Mouse (Mus musculus) gastrocnemius, postnatal 14 days (tissue): Measurements from ENCODE around the gene Lrsam1. TPM values are rescaled to one million over a fixed set of nuclear protein-coding genes. Genes with fewer than 3 reads are reported as not detected.
"Not testable (repeated sequence)": the region's sequence is repeated elsewhere in the genome, so short reads cannot be mapped to it uniquely, and the experiment has no call there.

ENCODE experiments used
- DNase-seq: peaks from one replicate; pipeline ENCODE4 v3.0.0; 2021; ENCODE audit warnings: mixed read lengths
- intact Hi-C: fragments of 180-260 bp; cut with DNase I; formaldehyde crosslinking; loops from one replicate; pipeline ENCODE4 v1.15.1; 2025; ENCODE audit warnings: low total_unique reads
- long read RNA-seq, 2 experiments: library from polyadenylated mRNA; stranded (forward); transcript quantifications; one replicate each; pipeline ENCODE4 v2.0.0; 2021
- total RNA-seq, 2 experiments: library from RNA; stranded (reverse); gene quantifications; 2 replicates each; pipeline ENCODE4 v1.2.3; 2021

The Lrsam1 gene
- total RNA-seq = 10 to 100 TPM; 12.0 to 12.2 TPM
- long read RNA-seq, experiment 1, full-length matches to known transcripts = 3 of 11 reads
- long read RNA-seq, experiment 1, partial matches to known transcripts = 2 of 11 reads
- long read RNA-seq, experiment 1, other reads (novel, unspliced or antisense) = 6 of 11 reads
- long read RNA-seq, experiment 2, full-length matches to known transcripts = 6 of 17 reads
- long read RNA-seq, experiment 2, partial matches to known transcripts = 2 of 17 reads
- long read RNA-seq, experiment 2, other reads (novel, unspliced or antisense) = 9 of 17 reads

GRCm38 (mm10) chr2:32961192-32961995 is at the start of gene Lrsam1, which contains the start of gene Rpl12:
Gene Lrsam1 (minus strand): TSS chr2:32961614.
Gene Rpl12 (plus strand): TSS chr2:32961559.
- intact Hi-C loops = no loop called here
- DNase-seq = peak; percentile 97

DNA sequence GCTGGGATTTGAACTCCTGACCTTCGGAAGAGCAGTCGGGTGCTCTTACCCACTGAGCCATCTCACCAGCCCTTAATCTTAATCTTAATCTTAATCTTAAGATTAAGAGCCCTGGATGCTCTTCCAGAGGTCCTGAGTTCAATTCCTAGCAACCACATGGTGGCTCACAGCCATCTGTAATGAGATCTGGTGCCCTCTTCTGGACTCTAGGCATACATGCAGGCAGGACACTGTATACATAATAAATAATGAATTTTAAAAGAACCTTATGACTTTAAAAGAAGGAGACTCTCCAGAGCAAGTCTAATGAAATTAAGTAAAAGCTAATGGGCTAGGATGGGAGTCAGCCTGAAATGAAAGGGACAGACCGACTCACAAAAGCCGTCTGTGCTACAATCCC is 47.6 kb upstream of the Lrsam1 start:
- DNase-seq, intact Hi-C loops: not testable (repeated sequence)

DNA sequence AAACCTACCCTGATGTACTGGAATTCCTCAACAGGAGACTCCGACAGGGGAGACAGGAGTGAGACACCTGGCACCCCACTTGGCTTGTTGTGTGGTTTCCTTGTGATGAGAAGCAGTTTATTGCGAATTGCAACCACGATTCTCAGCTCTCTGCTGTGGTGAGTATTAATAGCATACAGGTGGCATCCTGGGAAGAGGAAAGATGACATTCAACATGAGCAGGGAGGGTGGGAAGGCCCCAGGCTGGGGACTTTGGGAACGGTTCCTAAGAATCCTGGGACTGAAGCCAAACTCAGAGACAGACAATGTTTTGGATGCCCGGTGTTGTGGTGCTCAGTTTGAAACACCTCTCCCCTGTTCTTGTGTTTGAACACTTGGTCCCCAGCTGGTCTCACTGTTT is 43.6 kb upstream of the Lrsam1 start:
- intact Hi-C loops = no loop called here
- DNase-seq = no peak

DNA sequence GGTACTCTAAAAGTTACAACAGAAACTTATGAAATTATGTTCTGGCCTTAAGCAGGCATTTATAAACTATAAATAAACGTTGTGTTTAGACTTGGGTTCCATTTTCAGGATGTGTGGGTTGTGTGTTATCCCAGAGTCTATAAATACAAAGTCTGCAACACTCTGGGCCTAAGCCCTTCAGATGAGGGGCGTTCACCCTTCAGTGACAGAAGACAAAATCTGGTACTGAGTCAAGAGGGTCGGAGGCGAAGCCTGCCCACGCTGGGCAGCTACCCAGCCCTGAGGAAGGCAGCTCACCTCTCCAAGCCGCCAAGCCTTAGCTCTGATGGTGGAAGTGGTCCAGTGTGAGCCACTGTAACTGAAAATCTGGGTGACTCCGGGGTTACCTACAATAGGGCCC is 40.7 kb upstream of the Lrsam1 start:
- no peak for DNase-seq
- intact Hi-C loops = no loop called here

- no peak for DNase-seq
- intact Hi-C loops = no loop called here
Observed at GRCm38 (mm10) chr2:32999752-33000151, 38.3 kb upstream of the Lrsam1 start.

DNA sequence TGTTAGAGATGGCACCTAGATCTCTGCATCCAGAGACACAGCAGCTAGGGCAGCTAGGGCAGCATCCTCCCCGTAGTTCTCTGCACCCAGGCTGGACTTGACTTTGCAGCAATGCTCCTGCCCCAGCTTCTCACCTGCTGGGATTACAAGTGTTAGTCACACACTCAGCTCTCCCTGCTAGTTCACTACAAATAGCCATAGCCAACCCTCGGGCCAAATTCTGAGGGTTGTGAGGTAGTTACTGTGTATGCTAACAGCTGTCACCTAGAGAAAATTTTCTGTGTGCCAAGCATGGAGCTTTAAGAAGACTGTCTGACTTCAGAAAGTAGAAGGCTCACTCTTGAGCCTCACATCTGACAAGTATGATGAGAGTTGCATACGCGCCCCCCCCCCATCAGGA is 36.4 kb upstream of the Lrsam1 start:
- intact Hi-C loops = no loop called here
- DNase-seq = no peak

- no peak for DNase-seq
- intact Hi-C loops = no loop called here
Observed at GRCm38 (mm10) chr2:32997081-32997480, 35.7 kb upstream of the Lrsam1 start.

DNA sequence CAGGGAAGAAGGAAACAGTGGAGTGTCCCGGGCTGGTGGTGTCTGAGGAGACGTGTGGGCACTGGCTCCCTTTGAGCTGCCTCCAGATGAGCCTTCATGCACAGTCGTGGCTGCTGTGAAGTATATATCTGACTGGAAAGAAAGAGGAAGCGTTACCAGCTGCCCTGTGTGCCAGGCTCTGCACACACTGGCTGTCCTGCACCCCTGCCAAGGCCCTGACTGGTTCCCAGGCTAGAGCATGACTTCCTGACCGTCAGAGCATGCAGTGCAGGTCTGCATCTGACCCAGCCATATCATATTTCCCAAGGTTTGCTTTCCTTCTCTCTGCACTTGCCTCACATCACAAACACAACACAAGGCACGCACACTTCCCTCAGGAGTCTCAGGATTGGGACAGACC is 30.7 kb upstream of the Lrsam1 start:
- DNase-seq = no peak
- intact Hi-C loops = no loop called here

- intact Hi-C loops = no loop called here
- no peak for DNase-seq
Observed at GRCm38 (mm10) chr2:32990167-32990832, 28.9 kb upstream of the Lrsam1 start.

DNA sequence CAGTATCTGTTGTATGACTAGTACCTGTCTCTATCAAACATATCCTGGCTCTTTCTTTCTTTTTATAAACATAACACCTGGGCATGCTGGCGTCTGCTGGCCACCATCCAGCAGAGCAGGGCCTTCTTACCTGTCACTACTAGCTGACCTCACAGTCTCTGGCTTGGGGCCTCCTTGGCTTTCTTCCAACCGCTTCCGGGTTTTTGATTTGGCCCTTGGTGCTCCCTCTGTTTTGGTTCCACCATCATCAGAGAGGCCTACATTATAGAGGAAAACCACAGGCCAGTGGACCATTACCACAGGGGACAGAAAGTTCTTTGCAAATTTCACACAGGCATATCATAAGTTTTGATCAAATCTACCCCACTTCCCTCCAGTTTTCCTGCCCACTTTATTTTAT is 28.0 kb upstream of the Lrsam1 start:
- DNase-seq = no peak
- intact Hi-C loops = loop anchor here (10.0 kb wide), 1 partner anchor 135 kb away; no protein-coding TSS in a partner anchor

GRCm38 (mm10) chr2:32985844-32986243 is 24.4 kb upstream of the Lrsam1 start:
- intact Hi-C loops = loop anchor here (10.0 kb wide), 1 partner anchor 139 kb away; no protein-coding TSS in a partner anchor
- DNase-seq = no peak

DNA sequence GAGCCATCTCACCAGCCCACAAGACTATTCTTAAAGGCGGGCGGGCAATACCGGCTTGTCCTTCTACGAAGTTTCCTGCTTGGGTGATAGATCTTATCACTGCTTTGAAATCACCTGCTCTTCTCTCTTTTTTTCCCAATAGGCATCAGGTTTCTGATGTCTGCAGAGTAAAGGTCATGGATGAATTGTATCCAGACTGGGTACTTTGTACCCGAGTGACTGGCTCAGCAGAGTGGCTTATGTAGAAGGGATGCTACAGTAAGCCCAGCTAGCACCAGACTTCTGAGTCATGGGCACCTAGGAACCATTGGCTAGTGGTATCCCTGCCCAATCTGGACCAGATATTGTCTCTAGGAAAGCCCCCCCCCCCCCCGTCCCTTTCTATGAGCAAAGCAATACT is 22.2 kb upstream of the Lrsam1 start:
- intact Hi-C loops = loop anchor here (10.0 kb wide), 1 partner anchor 141 kb away; no protein-coding TSS in a partner anchor
- DNase-seq = no peak

- no peak for DNase-seq
- intact Hi-C loops = loop anchor here (10.0 kb wide), 1 partner anchor 142 kb away; no protein-coding TSS in a partner anchor
Observed at GRCm38 (mm10) chr2:32982700-32983099, 21.3 kb upstream of the Lrsam1 start.

GRCm38 (mm10) chr2:32981725-32982271 is 20.4 kb upstream of the Lrsam1 start, which contains the start of gene Slc2a8:
Gene Slc2a8 (minus strand): TSS chr2:32982083.
- intact Hi-C loops = loop anchor here (10.0 kb wide), 1 partner anchor 143 kb away; no protein-coding TSS in a partner anchor
- DNase-seq = peak; percentile 92

GRCm38 (mm10) chr2:32981281-32981680 is 19.9 kb upstream of the Lrsam1 start:
- DNase-seq = peak; percentile 33
- intact Hi-C loops = loop anchor here (10.0 kb wide), 1 partner anchor 144 kb away; no protein-coding TSS in a partner anchor

DNA sequence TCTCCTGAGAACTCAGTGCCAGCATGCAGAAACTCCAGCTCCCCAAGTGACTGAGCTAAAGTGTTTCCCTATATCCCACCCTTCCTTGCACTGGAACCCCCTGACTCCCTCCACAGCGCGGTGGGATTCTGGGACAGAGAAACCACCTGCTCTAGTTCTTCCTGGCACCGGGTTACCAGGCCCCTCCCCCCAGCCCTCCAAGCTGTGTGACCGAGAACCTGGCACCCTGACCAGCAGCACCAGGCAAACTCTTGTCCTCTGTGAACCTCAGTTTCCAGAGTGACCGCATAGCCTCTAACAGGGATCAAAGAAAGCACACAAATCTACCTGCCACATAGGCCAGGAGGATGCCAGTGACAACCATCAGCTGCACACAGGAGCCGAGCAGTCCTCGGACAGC is 18.3 kb upstream of the Lrsam1 start:
- intact Hi-C loops = loop anchor here (10.0 kb wide), 1 partner anchor 145 kb away; no protein-coding TSS in a partner anchor
- no peak for DNase-seq

DNA sequence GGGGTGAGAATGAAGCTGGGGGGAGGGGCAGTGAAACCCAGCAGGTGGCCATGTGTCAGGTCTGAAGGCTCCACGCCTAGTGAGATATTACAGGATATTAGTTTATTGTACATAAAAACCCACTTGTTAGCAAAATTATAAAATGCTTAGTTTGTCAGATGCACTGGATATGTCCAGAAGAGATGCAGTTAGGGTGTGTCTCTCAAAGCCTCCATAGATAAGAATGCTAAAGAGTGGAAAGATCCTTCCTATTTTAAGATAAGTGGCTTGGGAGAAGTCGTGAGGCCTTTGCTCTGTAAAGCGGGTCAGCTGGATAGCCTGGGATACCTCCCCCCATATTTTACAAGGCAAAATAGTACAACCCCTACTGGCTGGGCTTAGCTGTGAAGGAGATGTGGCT is 17.3 kb upstream of the Lrsam1 start:
- intact Hi-C loops = no loop called here
- DNase-seq = no peak

GRCm38 (mm10) chr2:32977114-32977513 is 15.7 kb upstream of the Lrsam1 start:
- no peak for DNase-seq
- intact Hi-C loops = no loop called here

GRCm38 (mm10) chr2:32974216-32974615 is 12.8 kb upstream of the Lrsam1 start:
- intact Hi-C loops = no loop called here
- no peak for DNase-seq

GRCm38 (mm10) chr2:32971235-32971634 is 9.8 kb upstream of the Lrsam1 start:
- intact Hi-C loops = no loop called here
- no peak for DNase-seq
